Mouse (Mus musculus) liver, embryonic 16.5 days (tissue): Measurements from ENCODE around the gene Rassf8. TPM values are rescaled to one million over a fixed set of nuclear protein-coding genes. Genes with fewer than 3 reads are reported as not detected.
A peak's percentile ranks its signal among the peaks of the same experiment; 100 is the strongest.

Experiments
- ATAC-seq: fragments of 200-750 bp; cut with Nextera tagmentation; 2 replicates; pipeline ENCODE4 v1.8.0; 2017; ENCODE audit warnings: low read depth, mild to moderate bottlenecking, moderate number of reproducible peaks, moderate library complexity
- H3K27ac ChIP-seq: fragments of 300-500 bp; sonication (generic); 2 replicates; pipeline ENCODE4 v1.5.1; 2014; ENCODE audit warnings: mild to moderate bottlenecking, low read length
- H3K27me3 ChIP-seq: fragments of 300-500 bp; sonication (generic); 2 replicates; pipeline ENCODE4 v1.6.1; 2014; ENCODE audit warnings: low read depth, low read length, mixed read lengths; ENCODE audit not compliant: control insufficient read depth, insufficient read depth
- H3K36me3 ChIP-seq: fragments of 300-500 bp; sonication (generic); 2 replicates; pipeline ENCODE4 v1.6.1; 2014; ENCODE audit warnings: mild to moderate bottlenecking; ENCODE audit not compliant: control insufficient read depth, insufficient read depth
- H3K4me1 ChIP-seq: fragments of 300-500 bp; sonication (generic); 2 replicates; pipeline ENCODE4 v1.6.1; 2014; ENCODE audit warnings: low read depth, low read length, mixed read lengths; ENCODE audit not compliant: control insufficient read depth
- H3K4me2 ChIP-seq: fragments of 300-500 bp; sonication (generic); 2 replicates; pipeline ENCODE4 v1.6.1; 2014; ENCODE audit warnings: low read depth, low read length, mixed read lengths
- H3K4me3 ChIP-seq: fragments of 300-500 bp; sonication (generic); 2 replicates; pipeline ENCODE4 v1.5.1; 2014; ENCODE audit warnings: low read depth, mild to moderate bottlenecking, low read length
- H3K9ac ChIP-seq: fragments of 300-500 bp; sonication (generic); 2 replicates; pipeline ENCODE4 v1.6.1; 2014; ENCODE audit warnings: low read depth, low read length
- H3K9me3 ChIP-seq: fragments of 300-500 bp; sonication (generic); replicated peaks from 2 replicates; pipeline ENCODE4 v1.6.1; 2016; ENCODE audit warnings: low read length; ENCODE audit not compliant: control insufficient read depth
- WGBS: fragments of 180-500 bp; shearing (Covaris S2); extraction: QIAGEN DNeasy Blood & Tissue Kit; methylation state at CpG from one replicate; pipeline ENCODE4 v1.1.7; 2014; ENCODE audit not compliant: insufficient replicate concordance; 5-methylcytosine and 5-hydroxymethylcytosine counted together
- polyA plus RNA-seq: library from polyadenylated mRNA; unstranded; fragments of >200 nt; fragmentation: Nextera tagmentation; extraction: Ambion mirVana; gene quantifications from 2 replicates; pipeline ENCODE4 v1.2.1, GENCODE M21; 2015

Rassf8 gene
- polyA plus RNA-seq, 1 experiment from 2014 or later, result 1.6 TPM

DNA sequence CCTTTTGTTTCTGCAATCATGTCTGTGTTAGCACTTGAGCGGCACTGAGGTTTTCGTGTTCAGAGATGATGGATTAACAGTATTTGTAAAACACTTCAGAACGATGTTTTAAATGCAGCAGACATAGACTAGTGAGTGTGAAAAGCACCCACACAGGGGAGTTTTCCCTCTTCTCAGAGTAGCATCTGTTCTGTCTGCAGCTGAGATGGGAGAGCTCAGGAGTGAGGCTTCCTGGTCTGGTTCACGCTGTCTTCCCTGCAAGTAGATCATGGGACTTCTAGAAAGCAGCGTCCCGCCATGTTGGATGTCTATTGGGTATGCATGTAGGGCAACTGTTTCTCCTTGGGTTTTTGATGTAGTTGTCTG lies 10.1 kb downstream of the Rassf8 start:
- Histone ChIP-seq H3K27ac (0 out of 2 replicates have a peak overlapping the region, but pooled peaks have one; percentile 6), H3K9me3 (no peaks in the 10 kb centered on the region), H3K4me3 (no peak overlapping the region), H3K9ac (no peak overlapping the region), H3K4me1 (peaks cover 9% of the 10 kb centered on the region), H3K27me3 (no peaks in the 10 kb centered on the region), H3K36me3 (no peaks in the 10 kb centered on the region), H3K4me2 (no peak overlapping the region)
- 79% methylated on average over 6 of the region's 6 CpGs for WGBS
- ATAC-seq, result no peak

DNA sequence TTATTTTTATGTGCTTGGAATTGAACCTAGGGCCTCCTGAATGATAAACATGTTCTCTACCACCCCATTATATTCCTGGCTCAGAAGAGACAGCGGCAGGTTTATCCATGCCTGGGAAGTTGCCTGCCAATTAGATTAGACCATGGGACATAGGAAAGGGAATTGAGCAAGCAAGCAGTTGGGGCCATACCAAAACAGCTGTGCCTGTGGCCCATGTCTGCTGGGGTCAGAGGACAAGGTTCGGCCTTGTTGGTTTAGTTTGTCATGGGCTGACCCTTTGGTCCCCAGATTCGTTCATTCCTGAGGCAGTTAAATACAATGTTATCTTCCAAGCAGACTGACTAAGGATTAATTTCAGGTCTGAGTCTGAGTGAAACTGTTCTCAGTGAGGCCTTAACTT lies 10.8 kb downstream of the Rassf8 start:
- 49% methylated on average over 3 of the region's 3 CpGs for WGBS
- Histone ChIP-seq H3K27ac (peak overlapping the region; percentile 62; the same call in 1 of the 2 replicates), H3K4me2 (no peak overlapping the region), H3K9me3 (no peaks in the 10 kb centered on the region), H3K4me1 (peaks cover 9% of the 10 kb centered on the region), H3K27me3 (no peaks in the 10 kb centered on the region), H3K4me3 (no peak overlapping the region), H3K36me3 (no peaks in the 10 kb centered on the region), H3K9ac (no peak overlapping the region)
- peak; percentile 82 for ATAC-seq

DNA sequence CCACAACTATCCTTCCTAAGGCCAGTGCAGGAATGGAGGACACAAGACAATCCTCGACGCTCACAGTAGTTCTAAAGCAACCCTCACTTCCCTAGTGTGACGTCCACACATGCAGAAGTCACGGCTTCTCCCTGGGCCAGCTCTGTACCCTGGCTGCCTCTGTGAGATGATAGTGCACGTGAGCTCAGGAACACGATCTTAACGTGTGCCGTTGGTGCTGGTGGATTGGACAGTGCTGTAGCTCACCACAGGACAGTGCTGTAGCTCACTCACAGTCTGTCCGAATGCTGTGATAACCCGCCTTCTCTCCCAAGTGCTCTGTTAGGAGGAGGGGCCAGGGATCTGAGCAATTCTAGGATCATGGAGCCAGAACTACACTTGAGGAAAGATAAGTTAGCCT lies 12.1 kb downstream of the Rassf8 start:
- 48% methylated on average over 10 of the region's 10 CpGs for WGBS

DNA sequence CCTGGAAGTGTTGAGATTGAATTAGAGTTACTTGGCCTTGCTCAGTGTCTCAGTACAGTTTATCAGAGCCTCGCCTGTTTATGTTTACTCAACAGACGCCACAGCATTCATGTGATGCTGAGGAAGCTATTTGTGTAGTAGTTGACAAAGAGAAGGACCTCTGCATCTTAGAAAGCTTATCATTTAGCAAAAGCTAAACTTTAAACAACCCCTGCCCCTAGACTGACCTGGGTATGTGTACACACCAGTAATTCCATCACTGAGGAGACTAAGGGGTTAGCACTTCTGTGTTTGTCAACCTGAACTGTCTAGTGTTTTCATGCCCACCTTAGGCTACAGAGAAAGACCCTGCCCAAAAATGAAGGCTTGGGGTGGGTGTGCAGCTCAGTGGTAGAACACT lies 12.9 kb downstream of the Rassf8 start:
- ATAC-seq, result peak; percentile 27; the same call in 1 of the 2 replicates
- no peaks in the 10 kb centered on the region for H3K27me3 ChIP-seq
- no peak overlapping the region for H3K4me3 ChIP-seq
- H3K9ac ChIP-seq, result no peak overlapping the region
- H3K36me3 ChIP-seq, result no peaks in the 10 kb centered on the region
- peaks cover 11% of the 10 kb centered on the region for H3K4me1 ChIP-seq
- 31% methylated on average over 2 of the region's 2 CpGs for WGBS
- no peak overlapping the region for H3K27ac ChIP-seq
- H3K4me2 ChIP-seq, result no peak overlapping the region
- no peaks in the 10 kb centered on the region for H3K9me3 ChIP-seq

More for the DNA sequence above, 12.1 kb downstream of the Rassf8 start:
- ATAC-seq, result no peak
- H3K27me3 ChIP-seq, result no peaks in the 10 kb centered on the region
- H3K4me1 ChIP-seq, result peaks cover 9% of the 10 kb centered on the region
- no peak overlapping the region for H3K9ac ChIP-seq
- H3K4me3 ChIP-seq, result no peak overlapping the region
- H3K36me3 ChIP-seq, result no peaks in the 10 kb centered on the region
- peak overlapping the region; percentile 37; the same call in 1 of the 2 replicates for H3K27ac ChIP-seq
- H3K4me2 ChIP-seq, result no peak overlapping the region
- H3K9me3 ChIP-seq, result no peaks in the 10 kb centered on the region

DNA sequence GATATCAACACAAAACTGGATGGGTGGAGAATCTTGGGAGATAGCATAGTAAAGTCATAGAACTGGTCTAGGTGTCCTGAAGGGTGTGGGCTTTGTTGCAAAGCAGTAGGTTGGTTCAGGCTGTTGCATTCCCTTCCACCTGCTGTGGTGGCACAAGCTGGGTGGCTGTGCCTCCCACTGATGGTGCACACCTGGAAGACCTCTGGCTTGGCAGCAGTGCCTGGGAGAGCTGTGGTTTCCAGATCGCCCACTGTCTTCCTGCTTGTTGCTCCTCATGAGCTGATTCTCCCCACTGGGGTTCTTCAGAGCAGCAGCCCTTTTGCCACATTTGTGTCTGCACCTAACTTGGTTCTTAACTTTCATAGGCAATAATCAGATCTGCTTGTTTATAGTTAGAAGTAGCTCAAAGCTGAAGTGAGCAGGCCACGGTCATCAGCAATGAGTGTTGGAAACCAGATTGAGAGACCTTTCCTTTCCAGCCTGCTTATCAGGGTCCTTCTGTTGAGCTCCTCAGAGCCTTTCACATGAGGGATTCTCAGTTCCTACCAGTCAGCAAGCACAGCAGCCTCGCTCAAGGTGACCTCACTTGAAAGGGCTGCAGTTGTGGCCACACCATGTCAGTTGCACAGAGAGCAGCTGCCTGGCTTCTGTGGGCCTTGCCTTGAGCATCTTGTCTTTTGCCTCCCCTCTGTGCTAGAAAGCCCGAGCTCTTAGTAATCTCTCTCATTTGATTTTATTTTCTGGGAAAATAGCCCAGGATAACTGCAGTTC lies 13.9 kb downstream of the Rassf8 start:
- H3K27ac ChIP-seq, result peak overlapping the region; percentile 32; the same call in 1 of the 2 replicates
- no peaks in the 10 kb centered on the region for H3K36me3 ChIP-seq
- no peaks in the 10 kb centered on the region for H3K9me3 ChIP-seq
- no peak overlapping the region for H3K4me2 ChIP-seq
- ATAC-seq, result no peak
- 44% methylated on average over 4 of the region's 4 CpGs for WGBS
- no peak overlapping the region for H3K9ac ChIP-seq
- peaks cover 14% of the 10 kb centered on the region for H3K4me1 ChIP-seq
- H3K27me3 ChIP-seq, result no peaks in the 10 kb centered on the region
- no peak overlapping the region for H3K4me3 ChIP-seq

DNA sequence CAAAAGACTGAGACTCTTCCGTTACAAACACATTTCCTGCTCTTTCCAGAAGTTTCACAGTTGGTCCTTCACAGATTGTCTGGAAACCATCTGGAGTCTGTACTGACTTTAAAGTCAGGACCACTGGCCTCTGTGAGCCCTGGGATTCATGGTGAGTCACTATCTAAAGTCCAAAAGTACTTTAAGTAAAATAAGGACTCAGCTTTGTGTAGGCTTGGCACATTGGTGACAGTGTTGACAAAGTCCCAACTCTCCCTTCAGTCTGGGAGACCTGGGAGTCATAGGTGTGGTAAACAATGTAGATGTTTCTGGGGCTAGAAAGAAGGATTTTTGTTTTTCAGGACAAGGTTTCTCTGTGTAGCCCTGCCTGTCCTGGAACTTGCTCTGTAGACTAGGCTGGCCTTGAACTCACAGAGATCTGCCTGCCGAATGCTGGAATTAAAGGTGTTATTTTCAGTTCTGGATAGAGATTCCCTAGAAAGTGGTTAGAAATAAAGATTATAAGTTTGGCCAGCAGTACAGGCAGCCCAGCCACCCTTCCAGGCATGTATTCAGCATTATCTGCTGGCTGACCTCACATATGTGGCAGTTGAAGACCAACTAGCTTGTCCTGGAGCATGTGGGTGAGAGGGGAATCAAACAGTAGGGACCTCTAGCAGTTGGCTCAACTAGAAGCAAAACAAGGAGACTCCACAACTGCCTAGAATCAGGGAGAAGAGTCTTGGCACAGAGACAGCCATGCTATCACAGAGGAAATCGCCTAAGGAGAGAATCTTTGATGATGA lies 14.8 kb downstream of the Rassf8 start:
- Histone ChIP-seq H3K9ac (no peak overlapping the region), H3K9me3 (no peaks in the 10 kb centered on the region), H3K27ac (peak overlapping the region; percentile 60), H3K4me2 (no peak overlapping the region), H3K36me3 (no peaks in the 10 kb centered on the region), H3K4me1 (peaks cover 14% of the 10 kb centered on the region), H3K4me3 (no peak overlapping the region), H3K27me3 (no peaks in the 10 kb centered on the region)
- 0 out of 2 replicates have a peak, but pooled peaks have one; percentile 20 for ATAC-seq
- WGBS, result 48% methylated on average over 3 of the region's 3 CpGs

DNA sequence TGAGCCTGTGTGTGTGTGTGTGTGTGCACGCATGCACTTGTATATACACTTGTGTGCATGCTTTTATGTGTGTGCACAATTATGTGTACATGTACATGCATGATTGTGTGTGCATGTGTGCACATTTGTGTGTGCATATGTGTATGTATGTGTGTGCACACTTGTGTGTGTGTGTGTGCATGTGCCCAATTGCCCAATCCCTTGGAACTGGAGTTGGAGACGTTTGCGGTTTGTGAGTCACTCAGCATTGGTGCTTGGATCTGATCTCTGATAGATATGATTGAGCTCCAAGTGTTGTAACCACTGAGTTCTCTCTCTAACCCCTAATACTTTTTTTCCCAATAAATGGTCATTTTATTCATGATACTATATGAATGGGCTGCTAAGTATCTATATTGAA lies 15.5 kb downstream of the Rassf8 start:
- Histone ChIP-seq H3K36me3 (no peaks in the 10 kb centered on the region), H3K27me3 (no peaks in the 10 kb centered on the region), H3K9ac (no peak overlapping the region), H3K4me3 (no peak overlapping the region), H3K9me3 (no peaks in the 10 kb centered on the region), H3K4me1 (peaks cover 16% of the 10 kb centered on the region), H3K27ac (no peak overlapping the region), H3K4me2 (no peak overlapping the region)
- 59% methylated on average over 3 of the region's 3 CpGs for WGBS
- no peak for ATAC-seq

DNA sequence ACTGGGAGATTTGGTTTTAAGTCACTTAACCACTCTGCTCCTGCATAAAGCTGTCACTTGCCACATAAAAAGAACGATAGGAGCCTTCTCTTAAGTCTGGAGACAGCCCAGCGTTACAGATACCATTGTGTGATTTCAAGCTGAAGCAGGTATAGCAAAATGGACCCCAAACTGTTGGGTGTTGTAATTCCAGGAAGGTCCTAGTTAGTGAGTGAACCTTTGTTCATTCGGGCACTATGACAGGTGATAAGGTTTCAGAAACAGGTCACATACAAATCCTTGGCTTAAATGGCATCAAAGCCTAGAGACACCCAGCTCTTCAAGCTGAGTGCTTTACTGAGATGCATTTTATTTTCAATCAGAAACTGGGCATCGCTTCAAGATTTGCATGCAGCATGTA lies 16.5 kb downstream of the Rassf8 start:
- no peaks in the 10 kb centered on the region for H3K27me3 ChIP-seq
- WGBS, result 57% methylated on average over 4 of the region's 4 CpGs
- H3K4me1 ChIP-seq, result peaks cover 14% of the 10 kb centered on the region
- no peaks in the 10 kb centered on the region for H3K36me3 ChIP-seq
- H3K27ac ChIP-seq, result no peak overlapping the region
- H3K4me2 ChIP-seq, result no peak overlapping the region
- no peak overlapping the region for H3K9ac ChIP-seq
- H3K4me3 ChIP-seq, result no peak overlapping the region
- ATAC-seq, result no peak
- no peaks in the 10 kb centered on the region for H3K9me3 ChIP-seq

DNA sequence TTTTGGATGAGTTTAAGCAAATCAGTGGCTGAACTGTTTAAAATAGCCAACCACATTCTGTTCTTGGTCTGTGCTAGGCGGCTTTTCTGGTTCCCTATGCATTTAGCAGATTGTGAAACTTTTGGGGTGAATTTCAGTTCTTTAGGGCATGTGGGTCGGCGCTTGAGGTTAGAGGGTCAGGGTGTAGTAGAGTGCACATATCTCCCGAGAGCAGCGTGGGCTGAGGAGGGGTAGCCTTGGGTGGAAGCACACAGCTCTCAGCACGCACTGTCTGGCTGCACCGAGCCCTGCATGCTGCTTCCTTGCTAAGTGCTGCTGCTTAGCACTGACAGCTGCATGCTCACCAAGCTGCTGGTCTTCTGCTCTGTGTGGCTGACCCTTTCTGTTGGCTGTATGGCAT lies 18.5 kb downstream of the Rassf8 start:
- no peaks in the 10 kb centered on the region for H3K36me3 ChIP-seq

More for the DNA sequence above, 18.5 kb downstream of the Rassf8 start:
- Histone ChIP-seq H3K9ac (no peak overlapping the region), H3K4me1 (peaks cover 7% of the 10 kb centered on the region), H3K9me3 (no peaks in the 10 kb centered on the region), H3K4me3 (no peak overlapping the region), H3K27me3 (no peaks in the 10 kb centered on the region), H3K4me2 (peak overlapping the region; percentile 35), H3K27ac (peak overlapping the region; percentile 51)
- peak; percentile 63 for ATAC-seq
- 39% methylated on average over 7 of the region's 7 CpGs for WGBS
